Mouse (Mus musculus): ENCODE results near the gene Card11. TPM values are rescaled to one million over a fixed set of nuclear protein-coding genes. Genes with fewer than 3 reads are reported as not detected.

The Card11 gene
- total RNA-seq, 1 experiment = 1.2 TPM

DNA sequence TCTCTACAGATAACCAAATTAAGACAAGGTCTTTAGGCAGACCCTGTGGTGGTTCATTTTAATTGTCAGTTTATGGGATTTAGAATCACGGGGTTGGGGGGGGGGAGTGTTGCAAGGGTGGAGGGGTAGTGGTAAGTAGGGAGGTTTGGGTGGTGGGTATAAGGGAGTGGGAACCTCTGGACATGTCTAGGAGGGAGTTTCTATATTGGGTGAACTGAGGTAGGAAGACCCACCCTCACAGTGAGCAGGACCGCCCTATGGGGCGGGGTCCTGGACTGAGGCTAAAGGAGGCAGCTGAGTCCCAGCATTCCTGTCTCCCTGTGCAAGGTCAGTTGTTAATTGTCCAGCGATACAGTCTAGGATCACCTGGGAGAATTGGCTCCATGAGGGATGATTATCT is 42.0 kb upstream of the Card11 start:
- no peaks in the 10 kb centered on the region for H3K9me3 ChIP-seq (ENCODE audit: control insufficient read depth, insufficient read depth, low read depth, low read length)
- peaks cover 0 to 14% of the 10 kb centered on the region in 2 experiments; a peak in 2 of 4 replicates for H3K4me1 ChIP-seq (ENCODE audit: control insufficient read depth in 2 of 2, insufficient read depth in 2 of 2, low read length in 2 of 2, poor library complexity in 1 of 2)
- in situ Hi-C loops (cut with MboI; ENCODE audit: low sequenced_read_pairs in 2 of 2, unreplicated experiment in 2 of 2) = no loop called here
- no peak overlapping the region for H3K27ac ChIP-seq (ENCODE audit: insufficient read depth, low read depth, low read length, poor library complexity, severe bottlenecking)
- H3K36me3 ChIP-seq (ENCODE audit: control insufficient read depth, insufficient read depth, low read length, poor library complexity, severe bottlenecking) = no peaks in the 10 kb centered on the region
- TF ChIP-seq HCFC1 (IDR thresholded peaks at IDR 0.05; ENCODE audit: borderline replicate concordance, insufficient read depth, low read length) (no peak), MAFK (IDR thresholded peaks at IDR 0.05; ENCODE audit: insufficient read depth, low read depth, low read length) (no peak), CHD2 (IDR thresholded peaks at IDR 0.05; ENCODE audit: low read depth, low read length) (no peak), ZC3H11A (IDR thresholded peaks at IDR 0.05; ENCODE audit: borderline replicate concordance, low read depth, low read length) (no peak), ZNF384 (IDR thresholded peaks at IDR 0.05; ENCODE audit: low read depth, low read length) (no peak)
- DNase-seq (ENCODE audit: low read depth, low spot score) = no peak
- H3K4me3 ChIP-seq (ENCODE audit: insufficient read depth in 1 of 2, low read depth in 1 of 2, low read length in 2 of 2, poor library complexity in 1 of 2, severe bottlenecking in 1 of 2) = no peak overlapping the region
- H3K9ac ChIP-seq (ENCODE audit: insufficient read depth, low read depth, low read length, poor library complexity, severe bottlenecking) = no peak overlapping the region

DNA sequence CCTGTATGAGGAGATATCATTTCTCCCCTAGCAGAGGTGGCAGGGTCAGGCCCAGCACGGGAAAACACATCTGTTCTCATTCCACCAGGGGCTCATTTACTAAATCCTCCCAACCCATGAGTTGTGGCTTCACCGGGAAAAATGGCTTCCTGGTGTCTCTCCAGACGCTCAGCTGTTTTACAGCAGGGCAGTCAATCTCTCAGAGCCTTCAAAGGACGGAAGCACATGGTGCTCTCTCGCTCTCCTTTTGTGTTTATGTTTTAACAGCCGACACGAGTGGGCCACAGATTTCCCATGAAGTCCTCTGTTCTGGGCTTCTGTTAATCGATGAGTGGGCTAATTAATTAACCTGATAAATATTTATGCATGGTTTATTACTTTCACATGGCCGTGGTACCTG is 40.5 kb upstream of the Card11 start:
- Histone ChIP-seq H3K36me3 (ENCODE audit: control insufficient read depth, insufficient read depth, low read length, poor library complexity, severe bottlenecking) (no peaks in the 10 kb centered on the region), H3K4me1 (ENCODE audit: control insufficient read depth in 2 of 2, insufficient read depth in 2 of 2, low read length in 2 of 2, poor library complexity in 1 of 2) (peaks cover 0 to 14% of the 10 kb centered on the region in 2 experiments; a peak in 2 of 4 replicates), H3K4me3 (ENCODE audit: insufficient read depth in 1 of 2, low read depth in 1 of 2, low read length in 2 of 2, poor library complexity in 1 of 2, severe bottlenecking in 1 of 2) (no peak overlapping the region), H3K9ac (ENCODE audit: insufficient read depth, low read depth, low read length, poor library complexity, severe bottlenecking) (no peak overlapping the region), H3K27ac (ENCODE audit: insufficient read depth, low read depth, low read length, poor library complexity, severe bottlenecking) (no peak overlapping the region), H3K9me3 (ENCODE audit: control insufficient read depth, insufficient read depth, low read depth, low read length) (no peaks in the 10 kb centered on the region)
- TF ChIP-seq HCFC1 (IDR thresholded peaks at IDR 0.05; ENCODE audit: borderline replicate concordance, insufficient read depth, low read length) (no peak), ZC3H11A (IDR thresholded peaks at IDR 0.05; ENCODE audit: borderline replicate concordance, low read depth, low read length) (no peak), ZNF384 (IDR thresholded peaks at IDR 0.05; ENCODE audit: low read depth, low read length) (no peak), MAFK (IDR thresholded peaks at IDR 0.05; ENCODE audit: insufficient read depth, low read depth, low read length) (no peak), CHD2 (IDR thresholded peaks at IDR 0.05; ENCODE audit: low read depth, low read length) (no peak)
- DNase-seq (ENCODE audit: low read depth, low spot score) = no peak
- in situ Hi-C loops (cut with MboI; ENCODE audit: low sequenced_read_pairs in 2 of 2, unreplicated experiment in 2 of 2) = no loop called here

DNA sequence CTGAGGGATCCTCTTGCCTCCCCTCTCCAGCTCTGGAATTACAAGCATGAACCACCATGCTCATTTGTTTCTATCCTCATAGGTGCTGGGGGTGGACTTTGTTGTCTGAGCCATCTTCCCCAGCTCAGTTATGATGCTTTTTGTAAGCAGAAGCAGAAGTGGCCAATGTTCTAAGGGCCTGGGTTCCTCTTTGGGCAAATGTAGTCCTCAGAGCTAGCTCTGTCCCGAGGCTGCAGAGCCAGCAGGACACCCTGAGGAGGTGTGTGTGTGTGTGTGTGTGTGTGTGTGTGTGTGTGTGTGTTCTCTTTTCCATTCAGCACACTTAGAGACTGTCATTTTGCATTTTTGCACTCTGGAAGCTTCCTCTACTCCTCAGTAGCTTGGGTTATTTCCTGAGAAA is 38.0 kb upstream of the Card11 start:
- DNase-seq (ENCODE audit: low read depth, low spot score) = no peak
- Histone ChIP-seq H3K4me3 (ENCODE audit: insufficient read depth in 1 of 2, low read depth in 1 of 2, low read length in 2 of 2, poor library complexity in 1 of 2, severe bottlenecking in 1 of 2) (no peak overlapping the region), H3K27ac (ENCODE audit: insufficient read depth, low read depth, low read length, poor library complexity, severe bottlenecking) (no peak overlapping the region), H3K9me3 (ENCODE audit: control insufficient read depth, insufficient read depth, low read depth, low read length) (no peaks in the 10 kb centered on the region), H3K9ac (ENCODE audit: insufficient read depth, low read depth, low read length, poor library complexity, severe bottlenecking) (no peak overlapping the region), H3K36me3 (ENCODE audit: control insufficient read depth, insufficient read depth, low read length, poor library complexity, severe bottlenecking) (no peaks in the 10 kb centered on the region), H3K4me1 (ENCODE audit: control insufficient read depth in 2 of 2, insufficient read depth in 2 of 2, low read length in 2 of 2, poor library complexity in 1 of 2) (peaks cover 0 to 13% of the 10 kb centered on the region in 2 experiments; a peak in 2 of 4 replicates)
- in situ Hi-C loops (cut with MboI; ENCODE audit: low sequenced_read_pairs in 2 of 2, unreplicated experiment in 2 of 2) = no loop called here
- no peak for TF ChIP-seq ZC3H11A (IDR thresholded peaks at IDR 0.05; ENCODE audit: borderline replicate concordance, low read depth, low read length)
- TF ChIP-seq ZNF384 (IDR thresholded peaks at IDR 0.05; ENCODE audit: low read depth, low read length) = no peak
- no peak for TF ChIP-seq MAFK (IDR thresholded peaks at IDR 0.05; ENCODE audit: insufficient read depth, low read depth, low read length)
- no peak for TF ChIP-seq HCFC1 (IDR thresholded peaks at IDR 0.05; ENCODE audit: borderline replicate concordance, insufficient read depth, low read length)
- TF ChIP-seq CHD2 (IDR thresholded peaks at IDR 0.05; ENCODE audit: low read depth, low read length) = no peak

DNA sequence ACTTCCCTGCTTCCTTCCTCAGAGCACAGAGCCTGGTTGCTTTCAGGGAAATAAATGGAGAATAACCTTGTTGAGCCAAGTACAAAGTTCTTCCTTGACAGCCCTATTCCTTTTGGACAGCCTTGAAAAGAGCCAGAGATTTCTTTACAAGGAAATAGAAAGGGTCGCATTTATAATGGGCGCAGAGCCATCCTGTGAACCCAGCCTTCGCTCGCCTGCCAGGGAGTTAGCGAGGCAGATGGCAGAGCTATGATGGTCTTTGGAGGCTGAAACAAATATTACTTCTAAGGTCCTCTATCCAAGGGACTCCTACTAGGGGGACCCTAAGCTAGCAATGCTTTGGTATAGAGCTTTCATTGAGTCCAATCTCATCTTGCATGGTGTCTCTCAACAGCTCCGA is 35.0 kb upstream of the Card11 start:
- peaks cover 0 to 2% of the 10 kb centered on the region in 2 experiments; a peak in 1 of 4 replicates for H3K4me1 ChIP-seq (ENCODE audit: control insufficient read depth in 2 of 2, insufficient read depth in 2 of 2, low read length in 2 of 2, poor library complexity in 1 of 2)
- H3K36me3 ChIP-seq (ENCODE audit: control insufficient read depth, insufficient read depth, low read length, poor library complexity, severe bottlenecking) = no peaks in the 10 kb centered on the region
- H3K9me3 ChIP-seq (ENCODE audit: control insufficient read depth, insufficient read depth, low read depth, low read length) = no peaks in the 10 kb centered on the region
- no peak overlapping the region for H3K9ac ChIP-seq (ENCODE audit: insufficient read depth, low read depth, low read length, poor library complexity, severe bottlenecking)
- in situ Hi-C loops (cut with MboI; ENCODE audit: low sequenced_read_pairs in 2 of 2, unreplicated experiment in 2 of 2) = no loop called here
- DNase-seq (ENCODE audit: low read depth, low spot score) = no peak
- H3K4me3 ChIP-seq (ENCODE audit: insufficient read depth in 1 of 2, low read depth in 1 of 2, low read length in 2 of 2, poor library complexity in 1 of 2, severe bottlenecking in 1 of 2) = no peak overlapping the region
- no peak overlapping the region for H3K27ac ChIP-seq (ENCODE audit: insufficient read depth, low read depth, low read length, poor library complexity, severe bottlenecking)
- no peak for TF ChIP-seq ZC3H11A (IDR thresholded peaks at IDR 0.05; ENCODE audit: borderline replicate concordance, low read depth, low read length)
- no peak for TF ChIP-seq CHD2 (IDR thresholded peaks at IDR 0.05; ENCODE audit: low read depth, low read length)
- no peak for TF ChIP-seq HCFC1 (IDR thresholded peaks at IDR 0.05; ENCODE audit: borderline replicate concordance, insufficient read depth, low read length)
- TF ChIP-seq MAFK (IDR thresholded peaks at IDR 0.05; ENCODE audit: insufficient read depth, low read depth, low read length) = no peak
- TF ChIP-seq ZNF384 (IDR thresholded peaks at IDR 0.05; ENCODE audit: low read depth, low read length) = no peak

DNA sequence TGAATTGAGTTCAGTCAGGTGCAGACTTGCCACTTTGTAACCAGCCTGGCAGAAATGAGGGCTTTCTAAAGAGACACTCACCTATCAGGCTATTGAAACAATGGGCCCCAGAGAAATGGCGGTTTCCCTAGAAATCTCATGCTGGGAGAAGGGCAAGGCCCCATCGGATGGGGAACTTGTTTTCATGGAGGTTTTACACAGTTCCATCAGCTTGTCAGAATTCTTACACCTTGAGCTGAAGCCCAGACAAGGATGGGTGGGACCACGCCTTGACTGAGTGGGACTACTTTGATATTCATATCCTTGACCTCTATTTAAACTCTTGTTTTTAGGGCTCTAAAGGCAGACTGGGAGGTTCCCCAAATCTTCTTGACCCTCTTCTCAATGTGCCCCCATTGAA is 33.9 kb upstream of the Card11 start:
- TF ChIP-seq ZNF384 (IDR thresholded peaks at IDR 0.05; ENCODE audit: low read depth, low read length) (no peak), ZC3H11A (IDR thresholded peaks at IDR 0.05; ENCODE audit: borderline replicate concordance, low read depth, low read length) (no peak)
- Histone ChIP-seq H3K4me1 (ENCODE audit: control insufficient read depth in 2 of 2, insufficient read depth in 2 of 2, low read length in 2 of 2, poor library complexity in 1 of 2) (peaks cover 0 to 2% of the 10 kb centered on the region in 2 experiments; a peak in 1 of 4 replicates), H3K9me3 (ENCODE audit: control insufficient read depth, insufficient read depth, low read depth, low read length) (no peaks in the 10 kb centered on the region), H3K9ac (ENCODE audit: insufficient read depth, low read depth, low read length, poor library complexity, severe bottlenecking) (no peak overlapping the region), H3K4me3 (ENCODE audit: insufficient read depth in 1 of 2, low read depth in 1 of 2, low read length in 2 of 2, poor library complexity in 1 of 2, severe bottlenecking in 1 of 2) (no peak overlapping the region), H3K27ac (ENCODE audit: insufficient read depth, low read depth, low read length, poor library complexity, severe bottlenecking) (no peak overlapping the region), H3K36me3 (ENCODE audit: control insufficient read depth, insufficient read depth, low read length, poor library complexity, severe bottlenecking) (no peaks in the 10 kb centered on the region)
- in situ Hi-C loops (cut with MboI; ENCODE audit: low sequenced_read_pairs in 2 of 2, unreplicated experiment in 2 of 2) = no loop called here
- peak; percentile 22 for DNase-seq (ENCODE audit: low read depth, low spot score)
